In the genomic region with DNA sequence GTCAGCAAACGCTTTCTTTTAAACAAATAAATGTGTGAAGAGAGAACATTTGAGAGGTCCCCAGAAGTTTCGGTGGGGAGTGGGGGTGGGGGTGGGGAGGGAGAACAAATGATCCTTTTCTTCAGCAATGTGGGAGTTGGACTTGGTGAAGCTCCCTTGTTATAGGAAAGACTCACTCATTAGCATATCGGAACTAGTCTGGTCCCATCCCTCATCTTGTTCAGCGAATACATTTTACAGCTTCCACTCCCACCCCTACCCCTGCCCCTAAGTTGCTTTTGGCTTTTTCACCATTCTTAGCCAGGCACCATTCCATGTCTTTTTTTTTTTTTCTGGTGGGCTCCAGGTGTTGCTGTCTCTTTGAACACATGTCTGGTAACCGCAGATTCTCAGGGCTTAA, we compare ENCODE assay signal across 23 mouse cellular contexts.
DNase-seq lines count a peak whose midpoint lies in the region; ATAC-seq and TF ChIP-seq lines count a peak whose summit lies in the region.
"Had no signal": no experiment of that assay in that cellular context is flagged by ENCODE, and none has a peak within 500 bp of the region (broad histone marks: within the 10 kb centered on the region; RNA-seq: fewer than 3 reads in every experiment).

No protein-coding gene starts in this region.

- no peak overlapping the region for H3K27ac ChIP-seq in heart, embryonic 11.5 days (ENCODE audit: low read depth, low read length)
- H3K27ac ChIP-seq in kidney, embryonic 15.5 days = no peak overlapping the region
- H3K27ac ChIP-seq in stomach, embryonic 15.5 days = no peak overlapping the region
- no peak overlapping the region for H3K27ac ChIP-seq in stomach, postnatal 0 days (replicated peaks)
- H3K27ac ChIP-seq: heart, adult 2 months; liver, embryonic 13.5 days; lung, embryonic 15.5 days; midbrain, embryonic 13.5 days; neural tube, embryonic 12.5 days had no signal

- no peak for TF ChIP-seq CTCF in stomach, postnatal 0 days (IDR thresholded peaks at IDR 0.05; ENCODE audit: low read depth)

- H3K4me2 ChIP-seq in heart, embryonic 11.5 days = peak overlapping the region; percentile 24
- H3K4me2 ChIP-seq in kidney, embryonic 15.5 days = peak overlapping the region; percentile 41
- peak overlapping the region; percentile 27; the same call in 1 of the 2 replicates for H3K4me2 ChIP-seq in stomach, embryonic 15.5 days
- H3K4me2 ChIP-seq in stomach, postnatal 0 days (replicated peaks; ENCODE audit: low read depth) = no peak overlapping the region; the same call in 1 of the 2 replicates
- H3K4me2 ChIP-seq: liver, embryonic 13.5 days; lung, embryonic 15.5 days; midbrain, embryonic 13.5 days; neural tube, embryonic 12.5 days had no signal

- DNase-seq in heart, postnatal 25 days (ENCODE audit: low spot score) = no peak
- DNase-seq in kidney, postnatal 36 days = no peak
- no peak for DNase-seq in stomach, postnatal 0 days (ENCODE audit: low spot score)
- no peak for DNase-seq in Muller cell, postnatal 12 days (ENCODE audit: inconsistent ontology term)
- DNase-seq in yolk sac, embryonic 10.5 days (ENCODE audit: low spot score) = no peak
- DNase-seq: adrenal gland, postnatal 25 days; cerebellum, adult 9-11 months; gastrocnemius, postnatal 36 days; heart, adult 2 months; heart, postnatal 14 days; kidney, adult 9 months; liver, embryonic 13.5 days; lung, postnatal 36 days; right cerebral cortex, postnatal 14 days; thymus, postnatal 14 days had no signal

- H3K9me3 ChIP-seq in heart, embryonic 11.5 days (replicated peaks; ENCODE audit: control insufficient read depth, low read length) = no peaks in the 10 kb centered on the region
- no peaks in the 10 kb centered on the region for H3K9me3 ChIP-seq in kidney, embryonic 15.5 days (replicated peaks)
- H3K9me3 ChIP-seq in stomach, embryonic 15.5 days = no peaks in the 10 kb centered on the region
- no peaks in the 10 kb centered on the region for H3K9me3 ChIP-seq in stomach, postnatal 0 days (ENCODE audit: control insufficient read depth, low read length)
- H3K9me3 ChIP-seq: liver, embryonic 13.5 days; lung, embryonic 15.5 days; midbrain, embryonic 13.5 days; neural tube, embryonic 12.5 days had no signal

- no peaks in the 10 kb centered on the region for H3K4me1 ChIP-seq in heart, embryonic 11.5 days (ENCODE audit: control insufficient read depth, insufficient read depth, low read length)
- H3K4me1 ChIP-seq in kidney, embryonic 15.5 days = peaks cover 11% of the 10 kb centered on the region; the same call in 1 of the 2 replicates
- H3K4me1 ChIP-seq in stomach, embryonic 15.5 days = no peaks in the 10 kb centered on the region
- no peaks in the 10 kb centered on the region for H3K4me1 ChIP-seq in stomach, postnatal 0 days (replicated peaks; ENCODE audit: control insufficient read depth, insufficient read depth)
- H3K4me1 ChIP-seq: liver, embryonic 13.5 days; lung, embryonic 15.5 days; megakaryocyte, embryonic 14.5 days; neural tube, embryonic 12.5 days had no signal

- intact Hi-C loops in heart, postnatal 25 days (cut with DNase I) = no loop called here

- no peaks in the 10 kb centered on the region for H3K27me3 ChIP-seq in heart, embryonic 11.5 days (ENCODE audit: control insufficient read depth, insufficient read depth, low read length)
- no peaks in the 10 kb centered on the region for H3K27me3 ChIP-seq in kidney, embryonic 15.5 days
- no peaks in the 10 kb centered on the region for H3K27me3 ChIP-seq in stomach, embryonic 15.5 days (replicated peaks)
- H3K27me3 ChIP-seq in stomach, postnatal 0 days (ENCODE audit: control insufficient read depth, insufficient read depth, low read length) = no peaks in the 10 kb centered on the region
- H3K27me3 ChIP-seq: liver, embryonic 13.5 days; lung, embryonic 15.5 days; megakaryocyte, embryonic 14.5 days; midbrain, embryonic 13.5 days; neural tube, embryonic 12.5 days had no signal

- no peak for ATAC-seq in heart, embryonic 11.5 days (replicated peaks; ENCODE audit: insufficient number of reproducible peaks, low FRiP score, low TSS enrichment)
- peak; percentile 41; the same call in 1 of the 2 replicates for ATAC-seq in kidney, embryonic 15.5 days (replicated peaks; ENCODE audit: low FRiP score)
- no peak for ATAC-seq in stomach, embryonic 15.5 days (ENCODE audit: insufficient read depth, low FRiP score, low read depth)
- ATAC-seq in stomach, postnatal 0 days (ENCODE audit: low FRiP score, low TSS enrichment) = no peak
- ATAC-seq: CD4-positive, CD25-positive, alpha-beta regulatory T cell, adult 4 months; midbrain, embryonic 13.5 days had no signal

- 64% methylated on average over 5 of the region's 5 CpGs for WGBS in heart, embryonic 11.5 days (ENCODE audit: insufficient replicate concordance)
- 27% methylated on average over 5 of the region's 5 CpGs for WGBS in kidney, embryonic 15.5 days
- WGBS in stomach, embryonic 15.5 days = 42% methylated on average over 5 of the region's 5 CpGs
- 34% methylated on average over 5 of the region's 5 CpGs for WGBS in stomach, postnatal 0 days

- no peak overlapping the region for H3K9ac ChIP-seq in heart, embryonic 11.5 days (ENCODE audit: low read depth, low read length)
- H3K9ac ChIP-seq in kidney, embryonic 15.5 days = no peak overlapping the region
- H3K9ac ChIP-seq in stomach, embryonic 15.5 days = no peak overlapping the region
- H3K9ac ChIP-seq in stomach, postnatal 0 days (ENCODE audit: low read length) = no peak overlapping the region
- H3K9ac ChIP-seq: liver, embryonic 13.5 days; lung, embryonic 15.5 days; midbrain, embryonic 13.5 days; neural tube, embryonic 12.5 days had no signal

- no peaks in the 10 kb centered on the region for H3K36me3 ChIP-seq in heart, embryonic 11.5 days (ENCODE audit: control insufficient read depth, insufficient read depth, low read length)
- H3K36me3 ChIP-seq in kidney, embryonic 15.5 days = no peaks in the 10 kb centered on the region
- no peaks in the 10 kb centered on the region for H3K36me3 ChIP-seq in stomach, embryonic 15.5 days
- H3K36me3 ChIP-seq in stomach, postnatal 0 days (ENCODE audit: control insufficient read depth, insufficient read depth, low read length) = no peaks in the 10 kb centered on the region
- H3K36me3 ChIP-seq: liver, embryonic 13.5 days; lung, embryonic 15.5 days; midbrain, embryonic 13.5 days; neural tube, embryonic 12.5 days had no signal

- H3K4me3 ChIP-seq in heart, embryonic 11.5 days (ENCODE audit: low read depth, low read length) = no peak overlapping the region
- no peak overlapping the region for H3K4me3 ChIP-seq in kidney, embryonic 15.5 days (replicated peaks)
- no peak overlapping the region for H3K4me3 ChIP-seq in stomach, embryonic 15.5 days (replicated peaks)
- no peak overlapping the region for H3K4me3 ChIP-seq in stomach, postnatal 0 days (ENCODE audit: low read depth, low read length)
- H3K4me3 ChIP-seq: heart, adult 2 months; liver, embryonic 13.5 days; lung, embryonic 15.5 days; megakaryocyte, embryonic 14.5 days; midbrain, embryonic 13.5 days; neural tube, embryonic 12.5 days had no signal

- TF ChIP-seq EP300 in stomach, postnatal 0 days (optimal IDR thresholded peaks at IDR 0.05) = no peak
